Mouse (Mus musculus) limb, embryonic 14.5 days (tissue): ENCODE results near the gene Vps41. TPM values are rescaled to one million over a fixed set of nuclear protein-coding genes. Genes with fewer than 3 reads are reported as not detected.

Source experiments
- ATAC-seq: fragments of 200-750 bp; cut with Nextera tagmentation; 2 replicates; pipeline ENCODE4 v1.8.0; 2017; ENCODE audit warnings: low read depth, moderate number of reproducible peaks, moderate TSS enrichment; ENCODE audit not compliant: low FRiP score
- DNase-seq: peaks from one replicate; pipeline ENCODE4 v3.0.0-alpha.2; 2015; ENCODE audit warnings: low spot score
- H3K27ac ChIP-seq: fragments of 300-500 bp; sonication (generic); replicated peaks from 2 replicates; pipeline ENCODE4 v1.5.1; 2014; ENCODE audit warnings: low read depth, mild to moderate bottlenecking, low read length, moderate library complexity, mixed read lengths
- H3K27me3 ChIP-seq: fragments of 300-500 bp; sonication (generic); 2 replicates; pipeline ENCODE4 v1.6.1; 2014; ENCODE audit warnings: low read length, mixed read lengths; ENCODE audit not compliant: control insufficient read depth, insufficient read depth
- H3K36me3 ChIP-seq: fragments of 300-500 bp; sonication (generic); 2 replicates; pipeline ENCODE4 v1.6.1; 2014; ENCODE audit warnings: mild to moderate bottlenecking, low read length, moderate library complexity, mixed read lengths; ENCODE audit not compliant: control insufficient read depth, insufficient read depth
- H3K4me1 ChIP-seq: fragments of 300-500 bp; sonication (generic); 2 replicates; pipeline ENCODE4 v1.6.1; 2014; ENCODE audit warnings: antibody characterized with exemption, low read length, mixed read lengths; ENCODE audit not compliant: control insufficient read depth, insufficient read depth
- H3K4me2 ChIP-seq: fragments of 300-500 bp; sonication (generic); replicated peaks from 2 replicates; pipeline ENCODE4 v1.6.1; 2014; ENCODE audit warnings: low read depth, mild to moderate bottlenecking, low read length, moderate library complexity; ENCODE audit not compliant: severe bottlenecking
- H3K4me3 ChIP-seq: fragments of 300-500 bp; sonication (generic); replicated peaks from 2 replicates; pipeline ENCODE4 v1.5.1; 2014; ENCODE audit warnings: low read length
- H3K9ac ChIP-seq: fragments of 300-500 bp; sonication (generic); 2 replicates; pipeline ENCODE4 v1.6.1; 2014; ENCODE audit warnings: mild to moderate bottlenecking, low read depth, low read length, moderate library complexity; ENCODE audit not compliant: severe bottlenecking
- H3K9me3 ChIP-seq: fragments of 300-500 bp; sonication (generic); 2 replicates; pipeline ENCODE4 v1.6.1; 2016; ENCODE audit warnings: low read length; ENCODE audit not compliant: control insufficient read depth
- POLR2A ChIP-seq: fragments of 200-500 bp; IDR thresholded peaks from 2 replicates; pipeline ENCODE4 v1.8.0; 2012; ENCODE audit warnings: inconsistent platforms, mild to moderate bottlenecking, moderate library complexity, borderline replicate concordance; ENCODE audit not compliant: insufficient read depth, insufficient read length; ENCODE audit errors: extremely low read depth
- WGBS: fragments of 180-500 bp; shearing (Covaris S2); extraction: QIAGEN DNeasy Blood & Tissue Kit; methylation state at CpG from one replicate; pipeline ENCODE4 v1.1.7; 2014; 5-methylcytosine and 5-hydroxymethylcytosine counted together
- polyA plus RNA-seq, 2 experiments: library from polyadenylated mRNA; depleted of rRNA in 1 of 2; stranded (reverse) in 1 of 2; unstranded in 1 of 2; fragments of >200 nt; fragmentation: Nextera tagmentation in 1 of 2; extraction: Ambion mirVana in 1 of 2; gene quantifications; 2 replicates each; pipeline versions ENCODE4 v1.2.1 to v1.2.3; 2012 to 2014

Vps41 gene
- polyA plus RNA-seq, 2 experiments = 39.8 to 68.5 TPM

GRCm38 (mm10) chr13:18896789-18897188, 179.7 kb downstream of the Vps41 start:
- WGBS = 87% methylated on average over 3 of the region's 3 CpGs
- no peaks in the 10 kb centered on the region for H3K36me3 ChIP-seq
- no peaks in the 10 kb centered on the region for H3K27me3 ChIP-seq
- H3K4me2 ChIP-seq = no peak overlapping the region
- TF ChIP-seq POLR2A = no peak
- no peak for ATAC-seq
- DNase-seq = no peak
- peaks cover 6% of the 10 kb centered on the region; the same call in 1 of the 2 replicates for H3K4me1 ChIP-seq
- H3K9ac ChIP-seq = no peak overlapping the region
- no peaks in the 10 kb centered on the region for H3K9me3 ChIP-seq
- no peak overlapping the region for H3K27ac ChIP-seq
- H3K4me3 ChIP-seq = no peak overlapping the region

- no peak for TF ChIP-seq POLR2A
- no peak overlapping the region for H3K27ac ChIP-seq
- 91% methylated on average over 6 of the region's 6 CpGs for WGBS
- DNase-seq = no peak
- no peak overlapping the region for H3K4me2 ChIP-seq
- H3K9me3 ChIP-seq = no peaks in the 10 kb centered on the region
- H3K36me3 ChIP-seq = no peaks in the 10 kb centered on the region
- H3K27me3 ChIP-seq = no peaks in the 10 kb centered on the region
- ATAC-seq = no peak
- no peaks in the 10 kb centered on the region for H3K4me1 ChIP-seq
- H3K9ac ChIP-seq = no peak overlapping the region
- H3K4me3 ChIP-seq = no peak overlapping the region
Measured at GRCm38 (mm10) chr13:18903623-18904022, 186.5 kb downstream of the Vps41 start.

- Histone ChIP-seq H3K9ac (no peak overlapping the region), H3K9me3 (no peaks in the 10 kb centered on the region), H3K36me3 (no peaks in the 10 kb centered on the region), H3K27ac (no peak overlapping the region), H3K4me2 (no peak overlapping the region), H3K4me3 (no peak overlapping the region), H3K27me3 (no peaks in the 10 kb centered on the region), H3K4me1 (no peaks in the 10 kb centered on the region)
- DNase-seq (no peak), ATAC-seq (no peak)
- 80% methylated on average over 4 of the region's 4 CpGs for WGBS
- no peak for TF ChIP-seq POLR2A
Measured at GRCm38 (mm10) chr13:18914774-18915173, 197.7 kb downstream of the Vps41 start.

Other genes starting within 250 kb of the Vps41 start
- 2.2 and 2.4 TPM in 2 replicates for gene Amph, start 230.9 kb downstream of the Vps41 start, polyA plus RNA-seq (2012; rRNA removed)
- gene Amph, start 230.9 kb downstream of the Vps41 start, polyA plus RNA-seq (2014; fragmentation: Nextera tagmentation; extraction: Ambion mirVana) = 1.3 and 1.9 TPM in 2 replicates